Mouse (Mus musculus): ENCODE measurements around the gene Eya2.

- TF ChIP-seq SIN3A (IDR thresholded peaks at IDR 0.05; ENCODE audit: low read length) = no peak
- no peak for TF ChIP-seq EP300 (IDR thresholded peaks at IDR 0.05; ENCODE audit: low read depth in 1 of 2, low read length in 2 of 2)
- TF ChIP-seq POLR2A (IDR thresholded peaks at IDR 0.05; ENCODE audit: control insufficient read depth in 1 of 2, insufficient read depth in 1 of 2, low read depth in 1 of 2, low read length in 2 of 2, poor library complexity in 1 of 2) = no peak
- no peak for TF ChIP-seq USF1 (IDR thresholded peaks at IDR 0.05; ENCODE audit: low read depth, low read length)
Measured at GRCm38 (mm10) chr2:165782324-165782723, 187.5 kb downstream of the Eya2 start.
